Mouse (Mus musculus) liver, postnatal 0 days (tissue): ENCODE data around the gene Cog5.

ENCODE experiments used
- CTCF ChIP-seq: sonication (generic); IDR thresholded peaks from 2 replicates; pipeline ENCODE4 v1.5.1; 2016; ENCODE audit warnings: antibody characterized with exemption, low read depth
- EP300 ChIP-seq: IDR thresholded peaks from 2 replicates; pipeline ENCODE4 v1.6.1; 2016; ENCODE audit warnings: antibody characterized with exemption, low read depth, mild to moderate bottlenecking

GRCm38 (mm10) chr12:31895888-31896287 is 241.2 kb downstream of the Cog5 start:
- TF ChIP-seq EP300 (no peak), CTCF (no peak)
